Mouse (Mus musculus) retina, postnatal 7 days (tissue): ENCODE measurements around the gene Hoxa11.

ENCODE experiments used
- DNase-seq: peaks from one replicate; pipeline ENCODE4 v3.0.0-alpha.2; 2012; ENCODE audit warnings: low read depth, low spot score

The Hoxa11 gene

GRCm38 (mm10) chr6:52206882-52207683 is 38.5 kb downstream of the Hoxa11 start:
- DNase-seq: no peak

- no peak for DNase-seq
Observed at GRCm38 (mm10) chr6:52205638-52206621, 39.7 kb downstream of the Hoxa11 start.

GRCm38 (mm10) chr6:52205221-52205620 is 40.4 kb downstream of the Hoxa11 start:
- DNase-seq: no peak

- no peak for DNase-seq
Observed at GRCm38 (mm10) chr6:52204050-52204752, 41.4 kb downstream of the Hoxa11 start, which contains the start of gene Hoxa5. TSS of gene Hoxa5 (minus strand) at chr6:52204587.

- DNase-seq: no peak
Observed at GRCm38 (mm10) chr6:52203371-52204049, 42.1 kb downstream of the Hoxa11 start.

- DNase-seq: no peak
Observed at GRCm38 (mm10) chr6:52203121-52203370, 42.6 kb downstream of the Hoxa11 start.

- DNase-seq: no peak
Observed at GRCm38 (mm10) chr6:52202362-52203120, 43.1 kb downstream of the Hoxa11 start.

- no peak for DNase-seq
Observed at GRCm38 (mm10) chr6:52201269-52201668, 44.3 kb downstream of the Hoxa11 start.

GRCm38 (mm10) chr6:52200751-52201250 is 44.8 kb downstream of the Hoxa11 start:
- DNase-seq: no peak

GRCm38 (mm10) chr6:52200073-52200750 is 45.4 kb downstream of the Hoxa11 start:
- DNase-seq: no peak

GRCm38 (mm10) chr6:52197271-52197670 is 48.3 kb downstream of the Hoxa11 start:
- no peak for DNase-seq

GRCm38 (mm10) chr6:52196811-52197210 is 48.8 kb downstream of the Hoxa11 start:
- DNase-seq: no peak

- DNase-seq: no peak
Observed at GRCm38 (mm10) chr6:52194690-52195089, 50.9 kb downstream of the Hoxa11 start.
